Mouse (Mus musculus) embryonic facial prominence, embryonic 14.5 days (tissue): Measurements from ENCODE around the gene Palld. TPM values are rescaled to one million over a fixed set of nuclear protein-coding genes. Genes with fewer than 3 reads are reported as not detected.
A peak's percentile ranks its signal among the peaks of the same experiment; 100 is the strongest.

Experiments used
- ATAC-seq: fragments of 200-750 bp; cut with Nextera tagmentation; 2 replicates; pipeline ENCODE4 v1.8.0; 2017; ENCODE audit warnings: low read depth, moderate number of reproducible peaks, moderate TSS enrichment
- DNase-seq: peaks from one replicate; pipeline ENCODE4 v3.0.0-alpha.2; 2015; ENCODE audit warnings: low spot score
- H3K27ac ChIP-seq: fragments of 300-500 bp; sonication (generic); replicated peaks from 2 replicates; pipeline ENCODE4 v1.5.1; 2014; ENCODE audit warnings: low read depth, mild to moderate bottlenecking, low read length, moderate library complexity
- H3K27me3 ChIP-seq: fragments of 300-500 bp; sonication (generic); replicated peaks from 2 replicates; pipeline ENCODE4 v1.6.1; 2014; ENCODE audit warnings: low read length; ENCODE audit not compliant: control insufficient read depth, insufficient read depth
- H3K36me3 ChIP-seq: fragments of 300-500 bp; sonication (generic); 2 replicates; pipeline ENCODE4 v1.6.1; 2014; ENCODE audit warnings: low read length, mixed read lengths; ENCODE audit not compliant: control insufficient read depth, insufficient read depth
- H3K4me1 ChIP-seq: fragments of 300-500 bp; sonication (generic); 2 replicates; pipeline ENCODE4 v1.6.1; 2014; ENCODE audit warnings: antibody characterized with exemption, low read length; ENCODE audit not compliant: control insufficient read depth, insufficient read depth
- H3K4me2 ChIP-seq: fragments of 300-500 bp; sonication (generic); 2 replicates; pipeline ENCODE4 v1.6.1; 2014; ENCODE audit warnings: low read depth, mild to moderate bottlenecking, low read length, moderate library complexity, mixed read lengths
- H3K4me3 ChIP-seq: fragments of 300-500 bp; sonication (generic); 2 replicates; pipeline ENCODE4 v1.5.1; 2014; ENCODE audit warnings: low read depth, mild to moderate bottlenecking, low read length
- H3K9ac ChIP-seq: fragments of 300-500 bp; sonication (generic); 2 replicates; pipeline ENCODE4 v1.6.1; 2014; ENCODE audit warnings: low read depth, mild to moderate bottlenecking, low read length, moderate library complexity, mixed read lengths
- H3K9me3 ChIP-seq: fragments of 300-500 bp; sonication (generic); 2 replicates; pipeline ENCODE4 v1.6.1; 2016; ENCODE audit warnings: low read length; ENCODE audit not compliant: control insufficient read depth
- WGBS: fragments of 180-500 bp; shearing (Covaris S2); extraction: QIAGEN DNeasy Blood & Tissue Kit; methylation state at CpG from one replicate; pipeline ENCODE4 v1.1.7; 2014; 5-methylcytosine and 5-hydroxymethylcytosine counted together
- polyA plus RNA-seq: library from polyadenylated mRNA; unstranded; fragments of >200 nt; fragmentation: Nextera tagmentation; extraction: Ambion mirVana; gene quantifications from 2 replicates; pipeline ENCODE4 v1.2.1, GENCODE M21; 2014

The Palld gene
- polyA plus RNA-seq = 95.5 and 96.3 TPM in 2 replicates

- DNase-seq (peak; percentile 46), ATAC-seq (no peak)
- H3K9me3 ChIP-seq = no peaks in the 10 kb centered on the region
- H3K36me3 ChIP-seq = no peaks in the 10 kb centered on the region
- WGBS = 62% methylated on average over 5 of the region's 5 CpGs
- no peak within 1 kb of the TSS for H3K27ac ChIP-seq
- H3K9ac ChIP-seq = no peak within 1 kb of the TSS
- no peak within 1 kb of the TSS for H3K4me3 ChIP-seq
- no peak within 1 kb of the TSS for H3K4me2 ChIP-seq
- no peaks in the 10 kb centered on the region for H3K4me1 ChIP-seq
- H3K27me3 ChIP-seq = no peaks in the 10 kb centered on the region
Measured at GRCm38 (mm10) chr8:61902521-61902920, at the start of gene Palld. Gene Palld (minus strand): TSS chr8:61902690.

- Histone ChIP-seq H3K9ac (no peak overlapping the region), H3K9me3 (no peaks in the 10 kb centered on the region), H3K27ac (no peak overlapping the region), H3K27me3 (no peaks in the 10 kb centered on the region), H3K36me3 (no peaks in the 10 kb centered on the region), H3K4me1 (no peaks in the 10 kb centered on the region; the same call in 1 of the 2 replicates), H3K4me3 (no peak overlapping the region), H3K4me2 (no peak overlapping the region)
- 76% methylated on average over 2 of the region's 2 CpGs for WGBS
- no peak for DNase-seq
- no peak for ATAC-seq
Measured at GRCm38 (mm10) chr8:61937576-61937975, 35.1 kb upstream of the Palld start.

- H3K27ac ChIP-seq = no peak overlapping the region
- 0 out of 2 replicates have a peak, but pooled peaks cover 5% of the 10 kb centered on the region for H3K4me1 ChIP-seq
- no peaks in the 10 kb centered on the region for H3K27me3 ChIP-seq
- 14% methylated on average over 2 of the region's 2 CpGs for WGBS
- no peak overlapping the region for H3K4me3 ChIP-seq
- DNase-seq (no peak), ATAC-seq (no peak)
- no peaks in the 10 kb centered on the region for H3K9me3 ChIP-seq
- no peak overlapping the region for H3K4me2 ChIP-seq
- H3K9ac ChIP-seq = no peak overlapping the region
- no peaks in the 10 kb centered on the region for H3K36me3 ChIP-seq
Measured at GRCm38 (mm10) chr8:61933243-61933642, 30.8 kb upstream of the Palld start.

- H3K4me2 ChIP-seq = peak within 1 kb of the TSS; percentile 88
- no peak within 1 kb of the TSS for H3K27ac ChIP-seq
- WGBS = 10% methylated on average over 22 of the region's 22 CpGs
- H3K27me3 ChIP-seq = no peaks in the 10 kb centered on the region
- H3K9ac ChIP-seq = peak within 1 kb of the TSS; percentile 64
- H3K9me3 ChIP-seq = no peaks in the 10 kb centered on the region
- no peaks in the 10 kb centered on the region for H3K36me3 ChIP-seq
- peak within 1 kb of the TSS; percentile 54 for H3K4me3 ChIP-seq
- DNase-seq = peak; percentile 90
- H3K4me1 ChIP-seq = 0 out of 2 replicates have a peak, but pooled peaks cover 7% of the 10 kb centered on the region
- ATAC-seq = peak; percentile 78; the same call in 1 of the 2 replicates
Measured at GRCm38 (mm10) chr8:61927777-61928494, 25.4 kb upstream of the Palld start, which contains the start of gene Ddx60. Gene Ddx60 (plus strand): TSS chr8:61928087.

GRCm38 (mm10) chr8:61924518-61924917 is 22.0 kb upstream of the Palld start:
- no peak overlapping the region for H3K4me2 ChIP-seq
- H3K9me3 ChIP-seq = no peaks in the 10 kb centered on the region
- H3K27ac ChIP-seq = no peak overlapping the region
- DNase-seq = no peak
- no peaks in the 10 kb centered on the region for H3K36me3 ChIP-seq
- H3K27me3 ChIP-seq = no peaks in the 10 kb centered on the region
- no peak overlapping the region for H3K9ac ChIP-seq
- no peak for ATAC-seq
- 0 out of 2 replicates have a peak, but pooled peaks cover 7% of the 10 kb centered on the region for H3K4me1 ChIP-seq
- WGBS = 73% methylated on average over 1 of the region's 1 CpGs
- H3K4me3 ChIP-seq = no peak overlapping the region

- Histone ChIP-seq H3K27me3 (no peaks in the 10 kb centered on the region), H3K4me1 (no peaks in the 10 kb centered on the region), H3K9me3 (no peaks in the 10 kb centered on the region), H3K4me2 (no peak overlapping the region), H3K4me3 (no peak overlapping the region), H3K9ac (no peak overlapping the region), H3K27ac (no peak overlapping the region), H3K36me3 (no peaks in the 10 kb centered on the region)
- ATAC-seq (no peak), DNase-seq (peak; percentile 47)
- 75% methylated on average over 10 of the region's 10 CpGs for WGBS
Measured at GRCm38 (mm10) chr8:61921454-61922054, 19.1 kb upstream of the Palld start.

- DNase-seq (no peak), ATAC-seq (no peak)
- Histone ChIP-seq H3K9ac (no peak overlapping the region), H3K27me3 (no peaks in the 10 kb centered on the region), H3K27ac (no peak overlapping the region), H3K4me1 (no peaks in the 10 kb centered on the region), H3K4me2 (no peak overlapping the region), H3K9me3 (no peaks in the 10 kb centered on the region), H3K4me3 (no peak overlapping the region), H3K36me3 (no peaks in the 10 kb centered on the region)
- 76% methylated on average over 7 of the region's 7 CpGs for WGBS
Measured at GRCm38 (mm10) chr8:61920389-61920788, 17.9 kb upstream of the Palld start.

- H3K36me3 ChIP-seq = no peaks in the 10 kb centered on the region
- H3K9me3 ChIP-seq = no peaks in the 10 kb centered on the region
- 76% methylated on average over 2 of the region's 2 CpGs for WGBS
- no peaks in the 10 kb centered on the region for H3K27me3 ChIP-seq
- no peak overlapping the region for H3K4me3 ChIP-seq
- no peak overlapping the region for H3K27ac ChIP-seq
- H3K4me1 ChIP-seq = no peaks in the 10 kb centered on the region
- ATAC-seq = no peak
- H3K9ac ChIP-seq = no peak overlapping the region
- DNase-seq = no peak
- no peak overlapping the region for H3K4me2 ChIP-seq
Measured at GRCm38 (mm10) chr8:61919145-61919788, 16.8 kb upstream of the Palld start.
